Mouse (Mus musculus) forebrain, embryonic 11.5 days (tissue): ENCODE data around the gene Ppa1. TPM values are rescaled to one million over a fixed set of nuclear protein-coding genes. Genes with fewer than 3 reads are reported as not detected.

Experiments
- ATAC-seq: fragments of 200-750 bp; cut with Nextera tagmentation; replicated peaks from 2 replicates; pipeline ENCODE4 v1.8.0; 2017; ENCODE audit warnings: moderate TSS enrichment; ENCODE audit not compliant: low FRiP score
- DNase-seq: peaks from one replicate; pipeline ENCODE4 v3.0.0-alpha.2; 2017; ENCODE audit warnings: low spot score
- H3K27ac ChIP-seq: fragments of 300-500 bp; sonication (generic); 2 replicates; pipeline ENCODE4 v1.5.1; 2014; ENCODE audit warnings: low read depth, low read length
- H3K27me3 ChIP-seq: fragments of 300-500 bp; sonication (generic); 2 replicates; pipeline ENCODE4 v1.6.1; 2014; ENCODE audit warnings: mild to moderate bottlenecking, low read length, mixed read lengths; ENCODE audit not compliant: control insufficient read depth, insufficient read depth
- H3K36me3 ChIP-seq: fragments of 300-500 bp; sonication (generic); 2 replicates; pipeline ENCODE4 v1.6.1; 2014; ENCODE audit warnings: mild to moderate bottlenecking, low read length, moderate library complexity, mixed read lengths; ENCODE audit not compliant: control insufficient read depth, insufficient read depth
- H3K4me1 ChIP-seq: fragments of 300-500 bp; sonication (generic); replicated peaks from 2 replicates; pipeline ENCODE4 v1.6.1; 2014; ENCODE audit warnings: low read length, mixed read lengths; ENCODE audit not compliant: control insufficient read depth, insufficient read depth
- H3K4me2 ChIP-seq: fragments of 300-500 bp; sonication (generic); 2 replicates; pipeline ENCODE4 v1.6.1; 2014; ENCODE audit warnings: low read depth, mild to moderate bottlenecking, low read length, moderate library complexity, mixed read lengths; ENCODE audit not compliant: severe bottlenecking
- H3K4me3 ChIP-seq: fragments of 300-500 bp; sonication (generic); 2 replicates; pipeline ENCODE4 v1.5.1; 2014; ENCODE audit warnings: low read depth, low read length
- H3K9ac ChIP-seq: fragments of 300-500 bp; sonication (generic); 2 replicates; pipeline ENCODE4 v1.6.1; 2014; ENCODE audit warnings: low read length
- H3K9me3 ChIP-seq: fragments of 300-500 bp; sonication (generic); 2 replicates; pipeline ENCODE4 v1.6.1; 2016; ENCODE audit warnings: low read length, mixed read lengths; ENCODE audit not compliant: control insufficient read depth
- WGBS: fragments of 180-500 bp; shearing (Covaris S2); extraction: QIAGEN DNeasy Blood & Tissue Kit; methylation state at CpG from one replicate; pipeline ENCODE4 v1.1.7; 2014; 5-methylcytosine and 5-hydroxymethylcytosine counted together
- polyA plus RNA-seq: library from polyadenylated mRNA; unstranded; fragments of >200 nt; fragmentation: Nextera tagmentation; extraction: Ambion mirVana; gene quantifications from 2 replicates; pipeline ENCODE4 v1.2.1, GENCODE M21; 2014

Gene Ppa1
- polyA plus RNA-seq, 1 experiment from 2014 or later: 330 TPM

DNA sequence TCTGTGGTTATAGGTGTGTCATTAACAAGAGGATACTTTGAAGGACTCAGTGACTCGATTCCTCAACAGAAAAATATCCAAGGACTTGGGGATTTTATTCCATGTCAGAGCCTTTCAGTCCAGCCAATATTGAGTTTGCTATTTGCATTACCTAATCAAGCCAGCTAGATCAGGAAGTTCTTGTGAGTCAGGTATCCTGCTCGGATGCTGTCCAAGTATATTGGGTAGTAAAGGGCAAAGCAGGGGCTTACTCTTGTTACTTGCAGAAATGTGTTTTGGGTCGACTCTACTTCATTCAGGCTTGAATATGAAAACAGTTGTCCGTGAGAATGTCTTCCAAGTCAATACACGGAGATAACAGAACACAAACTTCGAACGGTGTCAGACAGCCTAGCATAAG is 6.3 kb downstream of the Ppa1 start:
- no peak overlapping the region for H3K4me3 ChIP-seq
- no peaks in the 10 kb centered on the region for H3K9me3 ChIP-seq
- no peak overlapping the region for H3K27ac ChIP-seq
- DNase-seq (no peak), ATAC-seq (no peak)
- H3K27me3 ChIP-seq: no peaks in the 10 kb centered on the region
- no peak overlapping the region for H3K9ac ChIP-seq
- no peak overlapping the region for H3K4me2 ChIP-seq
- no peaks in the 10 kb centered on the region; the same call in 1 of the 2 replicates for H3K36me3 ChIP-seq
- whole genome bisulfite sequencing: 90% methylated on average over 7 of the region's 7 CpGs
- no peaks in the 10 kb centered on the region for H3K4me1 ChIP-seq

DNA sequence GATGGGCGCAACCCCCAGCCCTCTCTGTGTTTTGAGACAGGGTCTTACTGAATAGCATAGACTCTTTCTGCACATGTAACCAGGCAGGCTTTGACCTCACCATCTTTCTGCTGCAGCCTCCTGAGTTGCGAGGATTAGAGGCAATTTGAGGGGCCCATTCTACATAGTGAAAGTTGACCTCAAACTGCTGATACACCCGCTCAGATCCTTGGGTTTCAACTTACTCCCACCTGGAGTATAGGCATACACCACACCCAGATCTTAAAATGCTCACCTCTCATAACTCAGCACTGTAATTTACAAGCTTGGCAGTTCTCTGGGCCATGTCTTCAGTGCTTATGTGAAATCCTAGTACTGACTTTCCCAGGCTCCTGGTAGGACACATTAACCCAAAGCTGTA is 6.8 kb downstream of the Ppa1 start:
- Histone ChIP-seq H3K9ac (no peak overlapping the region), H3K4me3 (no peak overlapping the region), H3K9me3 (no peaks in the 10 kb centered on the region), H3K27ac (no peak overlapping the region), H3K4me1 (no peaks in the 10 kb centered on the region), H3K4me2 (no peak overlapping the region), H3K36me3 (no peaks in the 10 kb centered on the region; the same call in 1 of the 2 replicates), H3K27me3 (no peaks in the 10 kb centered on the region)
- no peak for ATAC-seq
- DNase-seq: no peak
- WGBS: 94% methylated on average over 3 of the region's 3 CpGs

DNA sequence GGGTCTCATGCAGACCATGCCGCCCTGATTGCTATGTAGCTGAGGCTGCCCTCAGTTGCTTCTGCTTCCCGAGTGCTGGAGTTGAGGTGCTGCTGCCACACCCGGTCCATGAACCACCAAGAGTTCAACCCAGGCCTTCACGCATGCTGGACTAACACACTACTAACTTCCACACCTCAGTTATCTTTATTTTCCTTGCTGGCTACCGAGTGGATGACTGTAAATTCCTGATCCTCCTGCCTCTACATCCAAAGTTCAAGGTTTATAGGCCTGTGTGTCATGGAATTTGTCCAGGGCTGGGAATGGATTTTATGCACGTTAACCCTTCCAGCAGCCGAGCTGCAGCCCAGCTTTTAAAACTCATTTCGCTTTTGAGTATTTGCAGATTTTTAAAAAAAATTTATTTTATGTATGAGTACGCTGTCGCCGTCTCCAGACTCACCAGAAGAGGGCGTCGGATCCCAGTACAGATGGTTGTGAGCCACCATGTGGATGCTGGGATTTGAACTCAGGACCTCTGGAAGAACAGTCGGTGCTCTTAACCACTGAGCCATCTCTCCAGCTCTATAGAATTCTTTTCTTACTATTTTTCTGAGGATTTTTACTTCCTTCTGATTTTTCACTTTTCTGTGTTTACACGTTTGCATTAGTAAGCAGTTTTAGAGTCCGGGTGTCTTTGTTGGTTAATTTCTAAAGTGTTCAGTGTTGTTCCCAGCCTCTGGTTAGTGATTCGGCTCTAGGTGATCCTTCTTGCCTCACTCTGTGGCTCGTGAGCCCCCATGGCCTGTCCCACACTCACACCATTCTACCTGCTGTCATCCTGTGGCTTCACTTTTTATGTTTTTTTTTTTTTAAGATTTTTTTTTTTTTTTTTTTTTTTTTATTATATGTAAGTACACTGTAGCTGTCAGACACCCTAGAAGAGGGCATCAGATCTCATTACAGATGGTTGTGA is 8.9 kb downstream of the Ppa1 start:
- Histone ChIP-seq H3K9ac (no peak overlapping the region), H3K27me3 (no peaks in the 10 kb centered on the region), H3K4me3 (no peak overlapping the region), H3K27ac (no peak overlapping the region), H3K36me3 (no peaks in the 10 kb centered on the region; the same call in 1 of the 2 replicates), H3K9me3 (no peaks in the 10 kb centered on the region), H3K4me1 (no peaks in the 10 kb centered on the region), H3K4me2 (no peak overlapping the region)
- WGBS: 90% methylated on average over 18 of the region's 18 CpGs
- ATAC-seq: no peak
- no peak for DNase-seq

DNA sequence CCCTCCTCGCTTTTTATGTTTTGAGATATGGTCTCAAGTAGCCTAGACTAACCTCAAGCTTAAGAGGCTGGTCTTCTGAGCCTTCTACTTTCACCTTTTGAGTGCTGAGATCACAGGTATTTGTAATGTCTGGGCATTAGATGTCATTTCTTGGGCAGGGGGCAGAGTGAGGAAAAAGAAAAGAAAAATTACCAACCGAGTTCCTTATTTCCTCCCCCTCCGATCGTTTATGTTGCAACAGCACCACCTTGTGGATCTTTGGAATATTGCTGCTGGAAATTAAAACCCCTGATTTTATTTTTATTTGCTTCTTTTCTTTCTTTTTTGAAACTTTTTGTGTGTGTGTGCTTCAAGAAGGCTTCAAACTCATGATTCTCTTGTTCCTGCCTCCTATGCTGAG is 9.6 kb downstream of the Ppa1 start:
- ATAC-seq (0 out of 2 replicates have a peak, but pooled peaks have one; percentile 7), DNase-seq (no peak)
- no peak overlapping the region for H3K4me3 ChIP-seq
- no peak overlapping the region for H3K4me2 ChIP-seq
- no peaks in the 10 kb centered on the region; the same call in 1 of the 2 replicates for H3K36me3 ChIP-seq
- H3K27me3 ChIP-seq: no peaks in the 10 kb centered on the region
- H3K4me1 ChIP-seq: no peaks in the 10 kb centered on the region
- no peaks in the 10 kb centered on the region for H3K9me3 ChIP-seq
- no peak overlapping the region for H3K27ac ChIP-seq
- H3K9ac ChIP-seq: no peak overlapping the region
- whole genome bisulfite sequencing: 33% methylated on average over 4 of the region's 4 CpGs

DNA sequence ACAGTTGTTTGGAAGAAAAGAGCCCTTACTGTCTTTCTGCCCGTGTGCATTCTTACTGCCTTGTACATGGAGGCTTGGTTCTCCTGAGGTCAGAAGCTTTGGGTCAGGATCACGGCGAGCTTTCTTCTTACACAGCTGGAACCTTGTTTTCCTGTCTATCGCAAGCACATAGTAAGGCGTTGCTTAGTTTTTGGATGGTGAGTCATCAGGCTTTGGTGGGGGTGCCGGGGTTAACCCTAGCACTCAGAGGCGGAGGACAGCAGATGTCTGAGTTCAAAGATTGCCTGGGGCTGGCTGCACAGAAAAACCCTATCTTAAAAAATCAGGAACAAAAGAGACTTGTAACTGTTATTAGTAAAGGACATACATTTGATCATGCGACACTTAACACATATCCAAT is 13.5 kb downstream of the Ppa1 start:
- no peak for DNase-seq
- Histone ChIP-seq H3K27ac (no peak overlapping the region), H3K9ac (no peak overlapping the region)

DNA sequence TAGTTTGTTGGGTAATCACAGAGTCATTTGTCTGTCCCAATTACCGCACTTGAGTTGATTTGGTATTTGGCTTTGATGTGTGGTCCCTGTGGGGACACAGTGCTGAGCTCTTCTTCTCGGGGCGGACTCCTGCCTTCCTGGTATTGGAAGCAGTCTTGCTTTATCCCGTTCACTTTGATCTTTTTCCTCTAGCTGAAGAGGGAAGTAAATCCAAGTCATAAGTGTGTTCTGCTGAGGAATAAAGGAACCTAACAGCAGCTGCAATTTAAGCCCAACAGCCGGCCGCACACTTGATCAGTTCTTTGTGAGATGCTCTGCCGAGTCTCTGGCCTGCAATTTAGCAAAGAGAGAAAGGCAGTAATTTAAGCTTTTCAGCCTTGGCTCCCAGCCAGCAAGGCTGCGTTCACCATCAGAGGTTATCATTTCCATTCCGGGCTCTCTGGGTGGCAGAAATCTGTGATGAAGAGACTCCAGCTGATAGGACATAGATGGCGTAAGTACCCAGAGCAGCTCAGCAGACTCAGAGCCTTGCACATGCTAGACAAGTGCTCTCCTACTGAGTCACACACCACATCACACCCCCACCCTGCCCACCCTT is 14.1 kb downstream of the Ppa1 start:
- H3K4me3 ChIP-seq: no peak overlapping the region
- H3K9ac ChIP-seq: no peak overlapping the region
- 82% methylated on average over 10 of the region's 10 CpGs for WGBS
- H3K4me2 ChIP-seq: no peak overlapping the region
- H3K27ac ChIP-seq: no peak overlapping the region
- H3K36me3 ChIP-seq: no peaks in the 10 kb centered on the region; the same call in 1 of the 2 replicates
- H3K4me1 ChIP-seq: no peaks in the 10 kb centered on the region
- no peaks in the 10 kb centered on the region for H3K9me3 ChIP-seq
- DNase-seq (no peak), ATAC-seq (no peak)
- no peaks in the 10 kb centered on the region for H3K27me3 ChIP-seq

More for the DNA sequence above, 13.5 kb downstream of the Ppa1 start:
- WGBS: 84% methylated on average over 8 of the region's 8 CpGs
- Histone ChIP-seq H3K9me3 (no peaks in the 10 kb centered on the region), H3K4me3 (no peak overlapping the region), H3K4me1 (no peaks in the 10 kb centered on the region), H3K27me3 (no peaks in the 10 kb centered on the region), H3K36me3 (no peaks in the 10 kb centered on the region; the same call in 1 of the 2 replicates), H3K4me2 (no peak overlapping the region)
- ATAC-seq: no peak

DNA sequence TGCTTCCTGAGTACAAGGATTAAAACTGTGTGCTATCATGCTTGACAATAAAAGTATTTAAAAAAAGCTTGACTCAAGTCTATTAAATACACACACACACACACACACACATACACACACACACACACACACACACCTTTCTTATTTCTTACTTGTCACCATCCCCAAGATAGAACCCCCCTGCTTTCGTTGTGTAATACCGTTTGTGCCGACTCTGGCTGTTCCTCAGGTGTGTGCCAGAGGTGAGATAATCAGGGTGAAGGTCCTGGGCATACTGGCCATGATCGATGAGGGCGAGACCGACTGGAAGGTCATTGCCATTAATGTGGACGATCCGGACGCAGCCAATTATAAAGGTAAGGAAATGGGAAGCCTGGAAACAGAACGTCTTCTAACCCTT is 16.8 kb downstream of the Ppa1 start:
- Histone ChIP-seq H3K4me1 (no peaks in the 10 kb centered on the region), H3K36me3 (peaks cover 1% of the 10 kb centered on the region), H3K4me3 (no peak overlapping the region), H3K4me2 (no peak overlapping the region), H3K9me3 (no peaks in the 10 kb centered on the region), H3K27ac (no peak overlapping the region), H3K27me3 (no peaks in the 10 kb centered on the region), H3K9ac (no peak overlapping the region)
- WGBS: 92% methylated on average over 10 of the region's 10 CpGs
- ATAC-seq (no peak), DNase-seq (no peak)

DNA sequence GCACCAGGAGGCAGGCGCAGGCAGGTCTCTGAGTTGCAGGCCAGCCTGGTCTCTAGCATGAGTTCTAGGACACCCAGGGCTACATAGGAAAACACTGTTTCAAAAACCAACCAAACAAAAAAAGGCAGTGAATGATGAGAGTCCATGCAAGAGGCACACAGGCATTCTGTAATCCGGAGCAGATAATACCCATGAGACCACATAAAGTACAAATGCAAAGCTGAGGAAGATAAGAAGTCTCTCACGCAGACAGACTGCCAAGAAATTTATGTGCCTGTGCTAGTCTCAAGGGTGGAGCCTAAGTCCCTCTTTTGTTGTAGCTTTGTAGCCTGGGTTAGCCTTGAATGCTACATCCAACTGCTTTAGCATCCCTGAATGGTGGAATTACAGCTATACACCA is 17.3 kb downstream of the Ppa1 start:
- H3K36me3 ChIP-seq: peaks cover 6% of the 10 kb centered on the region
- H3K4me2 ChIP-seq: no peak overlapping the region
- no peak overlapping the region for H3K27ac ChIP-seq
- no peaks in the 10 kb centered on the region for H3K9me3 ChIP-seq
- WGBS: 94% methylated on average over 3 of the region's 3 CpGs
- no peaks in the 10 kb centered on the region for H3K4me1 ChIP-seq
- DNase-seq: no peak
- H3K27me3 ChIP-seq: no peaks in the 10 kb centered on the region
- ATAC-seq: no peak
- H3K4me3 ChIP-seq: no peak overlapping the region
- H3K9ac ChIP-seq: no peak overlapping the region
